Mouse (Mus musculus) cerebellum, postnatal 25 days (tissue): ENCODE measurements at regions not wholly inside any gene's neighbourhood (a gene's known extent, or its start where the extent isn't known, plus 50 kb on each side); places are given as distances from the start of the nearest gene placed in this dataset.
"Not testable (repeated sequence)": the region's sequence is repeated elsewhere in the genome, so short reads cannot be mapped to it uniquely, and the experiment has no call there.

ENCODE experiments used
- DNase-seq, 2 experiments: peaks; one replicate each; pipeline ENCODE4 v3.0.0; 2021; ENCODE audit warnings: mixed read lengths in 2 of 2

DNA sequence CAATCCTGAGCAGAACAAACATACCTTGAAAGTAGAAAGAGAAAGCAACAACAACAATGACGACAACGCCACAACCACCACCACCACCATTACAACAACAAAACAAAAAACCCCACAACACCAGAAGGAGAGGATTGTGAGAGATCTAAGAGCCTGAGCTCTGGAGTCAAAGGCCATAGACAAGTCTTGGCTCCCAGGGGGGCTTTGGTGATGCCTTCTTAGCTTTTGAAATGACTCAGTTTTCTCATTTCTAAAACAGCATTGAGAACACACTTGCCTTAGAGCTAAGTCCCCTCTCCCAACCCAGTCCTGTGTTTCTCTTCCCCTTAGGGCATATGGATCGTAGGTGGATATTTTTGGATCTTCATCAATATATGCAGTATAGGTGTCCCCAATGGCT lies 112.2 kb downstream of the Kif20b start:
- no peak for DNase-seq

DNA sequence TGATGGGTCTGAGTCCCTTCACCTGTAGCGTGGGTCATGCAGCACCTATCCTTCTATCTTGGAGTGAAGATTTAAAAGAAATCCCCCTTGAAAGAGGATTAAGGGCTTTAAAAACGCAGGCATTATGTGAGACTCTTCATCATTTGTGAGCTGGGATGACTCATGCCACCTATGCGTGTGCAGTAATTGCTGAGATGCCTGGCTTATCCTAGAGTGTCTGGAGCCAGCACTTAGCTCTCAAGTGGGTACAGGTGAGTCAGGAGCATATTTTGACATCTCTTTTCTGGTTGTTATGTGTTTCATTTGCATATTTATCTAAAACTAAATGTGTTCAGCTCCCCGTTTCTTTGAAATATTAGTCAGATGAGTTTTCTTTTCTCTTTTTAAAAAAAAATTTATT lies 123.4 kb downstream of the Kif20b start:
- no peak for DNase-seq

DNA sequence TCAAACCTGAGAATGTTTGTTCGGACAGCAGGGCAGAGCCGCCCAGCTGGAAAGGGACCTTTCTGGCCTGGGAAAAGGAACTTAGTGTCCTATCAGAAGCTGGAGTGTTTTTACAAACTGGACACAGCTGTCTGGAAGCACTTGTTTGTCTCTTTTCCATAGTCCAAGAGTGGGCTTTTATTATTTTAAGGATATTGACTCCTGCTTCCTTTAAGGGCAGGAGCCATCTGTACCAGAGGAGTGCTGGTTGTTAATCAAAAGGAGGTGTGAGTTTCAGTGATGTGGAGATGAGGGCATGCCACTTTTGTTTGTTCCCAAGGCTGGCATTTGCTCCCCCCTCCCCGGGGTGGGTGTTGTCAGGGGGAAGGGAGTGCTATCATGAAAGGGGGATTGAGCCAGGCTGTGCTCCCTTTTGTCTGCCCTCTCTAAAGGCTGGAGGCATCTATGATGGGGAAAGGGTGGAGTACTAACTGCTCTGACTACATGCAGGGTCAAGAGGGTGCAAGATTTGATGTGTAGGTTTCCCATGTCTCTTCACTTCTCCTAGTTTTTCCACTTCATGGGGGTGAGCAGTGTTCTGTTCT lies 144.3 kb downstream of the Kif20b start:
- DNase-seq: no peak

DNA sequence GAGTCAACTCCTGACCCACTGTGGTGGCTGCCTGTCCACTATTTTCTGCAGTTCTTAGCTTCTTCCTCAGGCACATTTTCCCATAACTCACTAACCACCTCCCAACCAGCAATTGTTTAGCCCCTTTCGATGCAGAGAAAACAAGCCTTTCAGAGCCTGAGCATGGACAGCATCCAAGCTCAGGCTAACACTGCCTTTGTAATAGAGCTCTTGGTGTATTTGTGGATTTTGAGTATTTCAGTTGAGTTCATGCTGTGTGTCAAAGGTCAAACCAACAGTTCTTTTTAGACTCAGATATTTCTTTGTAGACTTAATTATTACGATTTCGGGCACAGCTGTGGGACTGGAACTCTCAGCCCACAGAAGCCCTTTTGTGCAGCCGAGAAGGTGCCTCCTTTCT lies 159.0 kb downstream of the Kif20b start:
- no peak for DNase-seq

DNA sequence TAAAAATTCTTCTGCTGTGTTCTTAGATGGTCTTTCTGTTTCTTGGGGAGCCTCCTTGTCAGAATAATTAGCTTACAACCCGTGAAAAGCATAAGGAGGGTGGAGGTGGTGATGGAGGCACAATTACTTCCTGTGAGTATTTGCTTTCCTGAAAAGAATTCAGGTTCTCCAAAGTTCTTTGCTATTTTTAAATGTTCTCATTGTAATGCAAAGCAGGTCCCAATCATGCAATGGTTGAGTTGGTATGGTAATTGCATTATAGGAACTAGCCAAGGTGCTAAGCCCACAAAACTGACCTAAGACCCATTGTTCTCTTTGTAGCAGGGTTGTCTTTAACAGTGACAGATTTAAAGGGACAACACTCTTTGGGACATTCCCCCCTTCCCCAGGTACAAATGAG lies 179.1 kb downstream of the Kif20b start:
- no peak for DNase-seq

DNA sequence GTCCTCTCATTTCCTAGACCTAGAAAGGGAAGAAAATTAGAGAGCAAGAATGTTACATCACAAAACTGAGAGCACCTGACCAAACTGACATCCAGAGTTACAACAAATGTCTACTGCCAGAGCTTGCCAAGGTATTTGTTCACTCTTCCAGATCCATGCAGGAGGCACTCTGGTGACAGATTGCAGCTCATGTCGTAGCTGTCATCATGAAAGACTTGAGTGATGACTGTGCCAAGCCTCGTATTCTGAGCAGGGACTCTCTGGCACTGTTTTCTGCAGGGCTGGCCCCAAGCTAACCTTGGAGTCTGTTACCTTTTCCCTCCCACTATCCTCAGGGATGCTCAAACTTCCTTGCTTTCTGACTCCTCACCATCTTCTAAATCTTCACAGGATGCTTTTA lies 192.2 kb downstream of the Kif20b start:
- peak; percentile 55 to 66 for DNase-seq

DNA sequence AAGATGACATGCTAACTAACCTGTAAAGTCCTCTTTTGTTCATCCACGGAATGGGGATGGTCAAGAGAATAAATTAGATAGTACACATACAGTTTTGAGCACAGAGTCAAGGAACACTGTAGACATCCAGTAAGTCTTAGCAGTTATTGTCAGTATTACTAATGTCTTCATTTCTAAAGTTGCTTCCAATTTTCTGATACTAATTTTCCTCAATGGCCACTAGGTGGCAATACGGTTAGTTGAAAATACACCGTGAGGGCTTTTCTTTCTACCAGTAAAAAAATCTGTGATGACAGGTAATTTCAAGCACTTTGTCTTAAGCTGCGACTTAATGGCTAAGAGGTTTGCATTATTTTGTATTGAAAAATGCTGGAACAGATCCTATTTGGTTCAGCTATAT lies 203.1 kb downstream of the Kif20b start:
- DNase-seq: no peak

DNA sequence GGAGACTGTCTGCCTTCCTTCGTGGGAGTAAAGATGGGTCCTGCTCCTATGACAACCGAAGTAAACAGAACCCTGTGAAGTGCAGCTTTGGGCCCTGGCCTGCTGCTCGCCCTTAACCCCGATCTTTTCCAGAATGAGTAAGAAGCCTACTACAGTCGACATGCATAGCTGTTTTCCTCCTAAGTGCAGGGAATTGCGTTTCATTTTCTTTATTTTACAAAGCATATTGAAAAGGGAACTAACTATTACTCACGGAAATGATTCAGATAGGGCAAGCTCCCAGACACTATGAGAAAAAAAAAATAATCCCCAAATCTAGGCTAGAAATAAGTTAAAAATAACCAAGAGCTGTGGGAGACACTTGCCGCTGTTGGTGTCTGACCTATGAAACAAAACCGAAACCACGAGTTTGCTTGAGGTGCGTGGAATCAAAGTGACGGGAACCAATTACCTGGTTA lies 204.5 kb downstream of the Kif20b start:
- no peak for DNase-seq

DNA sequence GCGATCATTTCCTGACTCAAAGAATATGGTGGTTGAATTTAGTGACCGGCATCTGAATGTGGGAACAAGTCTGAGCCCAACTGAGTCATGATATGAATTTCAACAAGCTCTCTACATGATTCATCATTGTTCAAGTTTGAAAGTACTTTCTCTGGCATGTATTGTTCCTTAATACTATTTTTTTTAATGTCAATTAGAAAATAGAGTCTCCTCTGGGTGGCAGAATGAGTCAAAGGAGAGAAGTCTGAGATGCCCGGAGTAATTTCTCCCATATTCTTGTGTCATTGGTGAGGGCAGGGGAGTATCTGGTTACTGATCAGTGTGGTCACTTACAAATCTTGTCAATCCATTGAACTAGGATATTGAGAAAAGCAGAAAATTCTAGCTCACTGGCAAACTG lies 205.9 kb downstream of the Kif20b start:
- no peak for DNase-seq

DNA sequence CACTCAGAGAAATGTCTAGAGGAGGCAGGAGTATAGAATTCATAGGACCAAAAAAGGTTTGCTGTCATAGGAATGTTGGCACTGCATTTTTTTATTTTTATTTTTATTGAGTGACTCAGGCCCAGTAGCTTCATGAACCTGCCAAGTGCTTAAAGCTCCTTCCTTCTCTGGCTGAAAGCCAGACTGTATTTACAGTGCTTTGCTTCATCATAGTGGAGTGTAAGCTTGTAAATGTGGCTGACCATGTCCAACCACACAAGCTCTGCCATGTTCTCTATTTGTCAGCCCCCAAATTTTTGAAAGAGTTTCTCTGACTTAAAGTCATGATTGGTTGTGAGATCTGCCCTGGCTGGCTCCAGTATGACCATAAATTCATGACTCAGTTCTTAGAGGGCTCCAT lies 221.0 kb downstream of the Kif20b start:
- DNase-seq: no peak

DNA sequence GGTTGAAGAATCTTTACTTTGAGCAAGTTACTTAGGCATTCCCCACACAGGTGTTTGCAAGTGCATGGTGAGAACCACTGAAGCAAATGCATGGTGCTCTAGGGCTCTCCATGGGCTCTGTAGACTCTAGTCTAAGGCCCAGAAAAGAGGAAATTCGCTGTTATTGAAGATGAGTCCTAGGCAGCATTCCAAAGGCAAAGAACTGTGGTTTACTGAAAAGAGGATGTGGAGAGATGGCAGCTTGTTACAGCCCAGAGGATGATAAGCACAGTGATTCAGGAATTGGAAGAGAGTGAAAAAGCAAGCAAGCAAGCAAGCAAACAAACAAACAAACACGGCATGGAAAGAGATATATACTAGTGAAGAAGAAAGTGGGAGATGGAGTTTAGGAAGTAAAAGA lies 221.6 kb downstream of the Kif20b start:
- DNase-seq: no peak

DNA sequence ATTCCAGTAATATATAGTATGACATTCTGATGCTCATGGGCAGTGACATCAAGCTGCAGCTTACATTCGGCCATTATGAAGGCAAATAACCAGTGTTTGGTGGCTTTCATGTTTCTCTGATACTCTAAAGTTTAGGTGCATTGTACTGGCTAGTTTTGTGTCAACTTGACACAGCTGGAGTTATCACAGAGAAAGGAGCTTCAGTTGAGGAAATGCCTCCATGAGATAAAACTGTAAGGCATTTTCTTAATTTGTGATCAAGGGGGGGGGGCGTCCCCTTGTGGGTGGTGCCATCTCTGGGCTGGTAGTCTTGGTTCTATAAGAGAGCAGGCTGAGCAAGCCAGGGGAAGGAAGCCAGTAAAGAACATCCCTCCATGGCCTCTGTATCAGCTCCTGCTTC lies 227.3 kb downstream of the Kif20b start:
- DNase-seq: not testable (repeated sequence)

DNA sequence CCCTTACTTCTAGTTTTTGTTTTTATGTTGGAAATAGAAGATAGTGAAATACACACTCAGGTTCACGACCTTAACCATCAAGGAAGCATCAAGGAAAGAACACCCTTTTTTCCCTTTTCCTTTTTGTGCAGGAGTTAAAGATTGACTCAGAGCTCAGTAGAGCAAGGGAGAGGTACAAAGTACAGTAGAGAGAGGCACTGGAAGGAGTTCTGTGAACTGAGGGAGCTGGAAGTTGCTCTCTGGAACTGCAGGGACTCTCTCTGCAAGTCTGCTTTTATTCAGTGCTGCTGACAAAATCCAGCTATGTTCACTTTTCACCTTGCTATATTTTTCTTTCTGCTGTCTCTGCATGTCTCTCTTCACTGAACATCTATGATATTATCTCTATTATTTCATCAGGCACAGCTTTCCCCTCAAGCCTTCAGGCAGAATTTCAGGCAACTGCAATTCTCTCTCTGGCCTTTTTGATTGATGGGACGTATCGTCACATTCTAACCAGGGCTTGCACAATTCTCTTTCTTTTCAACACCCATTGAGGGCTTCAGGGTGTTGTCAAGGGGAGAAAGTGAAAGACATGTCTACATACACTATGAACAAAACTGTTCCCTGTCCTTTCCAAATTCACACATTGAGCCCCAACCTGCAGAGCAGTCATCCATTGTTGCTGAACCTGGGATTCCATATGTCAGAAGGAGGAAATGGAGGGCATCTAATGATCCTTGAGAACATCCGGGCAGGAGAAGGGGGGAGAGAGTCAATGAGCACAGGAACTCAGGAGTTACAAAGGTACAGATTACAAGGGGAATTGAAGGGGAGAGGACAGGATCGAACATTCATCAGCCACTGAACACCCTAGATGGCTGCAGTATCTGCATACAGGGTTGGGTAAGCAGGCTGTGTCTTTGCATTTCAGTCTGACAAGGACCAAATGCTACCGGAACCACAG lies 228.9 kb downstream of the Kif20b start:
- DNase-seq: no peak

DNA sequence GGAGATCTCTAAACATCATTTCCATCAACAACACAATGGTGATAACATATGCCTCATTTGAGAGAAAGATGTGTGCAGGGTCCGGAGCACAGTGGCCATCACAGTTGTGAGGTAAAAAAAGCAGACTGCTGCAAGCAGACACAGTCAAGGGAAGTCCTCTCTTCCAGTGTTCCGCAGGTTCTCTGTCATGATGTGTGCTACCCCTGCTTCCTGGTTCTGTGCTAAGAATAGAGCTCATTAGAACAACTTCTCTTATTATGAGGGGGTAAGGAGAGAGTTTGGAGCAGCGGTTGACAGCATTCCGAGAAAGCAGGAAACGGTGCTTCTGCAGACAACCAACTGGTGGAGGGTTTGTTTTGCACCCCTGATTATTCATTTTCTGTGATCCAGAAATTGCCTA lies 229.7 kb downstream of the Kif20b start:
- no peak for DNase-seq

DNA sequence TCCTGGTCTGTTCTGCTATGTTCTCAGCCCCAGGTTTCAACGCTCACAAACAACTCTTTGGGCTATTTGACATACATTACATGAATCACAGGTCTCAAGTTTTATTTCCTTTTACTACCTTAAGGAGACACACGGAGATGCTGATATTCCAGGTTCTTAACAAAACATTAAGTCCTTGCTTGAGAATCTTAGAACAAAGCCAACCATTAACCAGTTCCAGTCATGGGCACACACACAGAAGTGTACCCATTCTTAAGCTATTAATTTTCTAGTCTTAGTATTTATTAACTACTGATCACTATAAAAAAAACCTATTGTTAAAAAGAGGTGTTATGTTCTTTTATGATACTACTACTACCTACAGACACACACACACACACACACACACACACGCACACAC lies 235.7 kb downstream of the Kif20b start:
- no peak for DNase-seq

DNA sequence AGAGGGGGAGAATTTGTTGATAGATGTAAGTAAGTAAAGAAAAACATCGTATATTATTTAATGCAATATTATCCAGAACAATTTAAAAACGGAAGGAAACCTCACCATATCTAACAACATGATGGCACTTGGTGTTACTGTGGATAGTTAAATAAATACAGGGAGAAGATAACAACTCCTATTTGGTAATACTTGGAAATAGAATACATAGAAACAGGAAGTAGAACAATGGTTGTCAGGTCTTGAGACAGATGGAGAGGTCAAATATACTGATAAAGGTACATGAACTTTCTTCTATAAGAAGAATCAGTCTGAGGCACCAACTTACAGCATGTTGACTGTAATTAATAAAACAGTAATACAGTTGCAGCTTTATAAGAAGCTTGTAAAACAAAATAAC lies 242.6 kb downstream of the Kif20b start:
- DNase-seq: no peak

DNA sequence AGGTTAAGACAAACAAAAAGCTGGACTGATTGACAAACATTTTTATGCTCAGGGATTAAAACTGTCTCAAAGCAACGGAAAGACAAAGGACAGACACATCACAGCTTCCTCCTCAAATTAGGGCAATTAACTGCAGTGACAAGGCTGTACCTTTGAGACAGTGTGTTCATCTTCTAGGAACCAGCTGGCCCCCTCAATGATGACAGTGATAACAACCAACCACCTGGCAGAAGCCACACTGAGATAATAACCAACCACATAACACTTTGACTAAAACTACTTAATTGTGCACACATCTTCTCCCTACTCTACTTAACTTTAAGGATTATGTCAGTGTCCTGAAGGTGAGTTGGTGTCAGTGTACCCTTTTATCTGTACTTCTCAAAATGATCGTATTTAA lies 248.4 kb downstream of the Kif20b start:
- DNase-seq: no peak

DNA sequence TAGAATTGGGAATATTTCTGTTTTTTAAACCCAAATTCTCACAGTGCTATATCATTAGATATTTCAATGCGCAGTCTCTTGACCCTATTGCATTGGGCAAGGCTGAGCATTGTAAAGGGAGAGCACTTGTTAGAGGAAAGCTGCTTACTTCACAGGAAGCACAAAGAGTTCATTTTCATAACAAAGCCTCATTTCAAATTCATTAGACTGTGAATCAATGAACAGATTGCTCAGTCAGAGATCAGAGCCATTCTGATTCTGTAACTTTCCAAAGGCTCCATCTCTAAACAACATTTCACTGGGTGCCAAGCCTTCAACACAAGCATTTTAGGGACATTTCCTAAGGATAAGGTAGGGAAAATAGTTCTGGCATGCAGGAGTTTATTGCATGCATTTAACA lies 257.9 kb downstream of the Kif20b start:
- no peak for DNase-seq

DNA sequence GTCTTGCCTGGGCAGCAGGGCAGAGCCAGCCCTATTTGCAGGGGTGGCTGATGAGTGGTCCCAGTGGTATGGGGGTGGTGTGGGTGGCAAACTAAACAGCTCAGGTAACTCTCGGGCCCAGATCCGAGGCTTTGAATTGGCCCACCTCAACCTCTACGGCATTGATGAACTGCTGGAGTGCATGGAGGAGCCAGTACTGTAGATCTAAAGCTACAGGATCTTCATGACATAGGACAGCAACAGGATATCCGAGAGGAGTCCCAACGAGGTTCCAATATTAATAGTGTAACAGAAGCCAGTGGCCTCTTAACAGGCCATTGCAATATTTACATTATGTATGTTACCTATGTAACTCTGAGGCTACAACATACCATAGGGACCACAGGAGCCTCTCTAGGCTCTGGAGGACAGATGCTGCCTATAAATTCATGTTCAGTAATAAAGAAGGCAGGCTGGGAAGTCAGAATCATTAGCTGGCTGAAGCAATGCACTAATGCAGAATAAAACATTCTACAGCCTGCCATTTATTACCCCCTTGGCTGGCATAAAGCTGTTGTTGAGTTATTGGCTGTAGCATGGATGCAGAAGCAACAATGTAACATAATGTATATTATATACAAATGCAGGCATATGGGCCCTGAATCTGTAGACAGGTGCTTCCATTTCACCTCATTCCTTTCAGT lies 283.5 kb downstream of the Kif20b start:
- no peak for DNase-seq

DNA sequence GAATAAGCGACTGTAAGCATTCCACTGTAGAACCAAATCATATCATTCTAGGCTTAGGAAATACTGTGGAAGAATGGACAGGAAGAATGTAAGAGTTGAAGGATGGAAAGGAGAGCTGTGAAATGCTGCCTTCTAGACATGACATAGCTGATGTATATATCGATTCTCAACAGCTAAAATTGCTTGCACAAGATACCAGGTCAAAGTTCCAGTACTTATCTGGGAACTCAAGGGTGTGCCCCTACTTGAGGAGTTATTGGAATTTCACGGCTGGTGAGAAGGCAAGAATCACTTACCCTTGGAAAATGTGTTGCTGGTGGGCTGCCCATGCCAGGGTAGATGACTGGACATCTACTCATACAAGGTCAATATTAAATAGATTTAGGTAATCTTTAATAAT lies 322.0 kb downstream of the Kif20b start:
- no peak for DNase-seq

DNA sequence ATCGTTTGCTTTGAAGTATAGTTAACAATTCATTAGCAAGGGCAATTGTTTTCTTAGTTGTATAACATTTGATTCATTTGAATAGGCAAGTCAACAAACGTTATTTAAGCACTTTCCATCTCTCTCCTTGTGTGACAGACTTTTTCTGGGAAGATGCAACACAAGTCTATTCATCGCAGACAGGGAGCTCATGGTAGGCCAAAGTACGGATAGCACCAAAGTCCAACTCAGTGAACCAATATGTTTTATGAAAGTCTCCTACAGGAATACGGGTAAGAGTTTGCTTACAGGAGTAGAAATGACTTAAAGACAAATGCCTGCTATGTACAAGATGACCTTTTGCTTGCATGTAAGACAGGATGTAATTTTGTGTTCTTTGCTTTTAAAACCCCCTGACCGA lies 325.4 kb downstream of the Kif20b start:
- DNase-seq: no peak

DNA sequence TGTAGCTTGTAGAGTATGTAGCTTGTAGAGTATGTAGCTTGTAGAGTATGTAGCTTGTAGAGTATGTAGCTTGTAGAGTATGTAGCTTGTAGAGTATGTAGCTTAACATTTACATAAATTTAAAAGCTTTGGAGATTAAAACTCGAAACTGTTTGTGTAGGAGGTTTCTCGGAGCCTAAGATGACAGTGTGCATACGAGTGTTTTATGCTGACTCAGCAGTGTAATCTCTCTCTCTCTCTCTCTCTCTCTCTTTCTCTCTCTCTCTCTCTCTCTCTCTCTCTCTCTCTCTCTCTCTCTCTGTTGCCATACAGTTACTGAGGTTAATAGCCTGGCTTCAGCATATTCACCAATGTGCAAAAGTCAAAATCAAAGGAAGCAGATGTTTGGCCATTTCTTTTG lies 336.5 kb downstream of the Kif20b start:
- not testable (repeated sequence) for DNase-seq

DNA sequence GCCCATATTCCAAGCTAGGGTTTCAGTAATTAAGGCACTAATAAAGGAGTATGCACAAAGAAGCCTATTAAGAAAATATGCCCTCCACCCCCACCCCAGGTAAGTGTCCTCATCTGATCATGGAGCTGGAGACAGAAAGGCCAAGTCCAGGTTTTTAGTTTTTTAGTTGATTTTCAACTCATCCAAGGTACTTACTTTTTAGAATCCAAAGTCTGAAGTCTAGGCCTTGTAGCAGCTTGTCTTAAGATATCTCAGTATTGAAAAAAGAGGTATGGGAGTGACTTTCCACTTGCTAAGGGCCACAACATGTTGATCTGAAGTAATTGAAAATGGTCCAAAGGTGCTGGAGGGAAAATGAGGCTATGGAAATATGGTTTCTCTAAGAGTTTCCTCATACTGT lies 340.9 kb downstream of the Kif20b start:
- no peak for DNase-seq

DNA sequence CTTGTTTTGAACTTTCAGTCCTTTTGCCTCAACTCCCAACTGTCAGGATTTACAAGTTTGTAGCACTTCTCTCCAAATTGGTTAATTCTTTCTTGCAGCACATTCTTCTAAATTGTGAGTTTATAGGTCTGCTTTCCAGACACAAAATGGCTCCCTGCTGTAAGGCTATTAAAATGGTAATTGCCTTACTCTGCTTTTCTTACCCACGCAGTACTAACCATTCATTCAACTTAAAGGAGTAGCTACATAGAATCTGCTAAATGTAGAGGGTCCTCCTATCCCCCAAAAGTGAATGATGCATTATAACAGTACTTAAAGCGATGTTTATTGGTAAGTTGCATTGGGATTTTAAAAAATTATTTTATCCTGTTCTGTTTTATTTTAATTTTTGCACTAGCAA lies 356.2 kb downstream of the Kif20b start:
- DNase-seq: no peak
